Mouse (Mus musculus) G1E (cell line): ENCODE results near the gene Timp4.

Experiments
- CTCF ChIP-seq: IDR thresholded peaks from 2 replicates; pipeline ENCODE4 v1.5.1; 2012; ENCODE audit warnings: low read depth, low read length, inconsistent platforms, mixed read lengths
- GATA1 ChIP-seq: IDR thresholded peaks from 2 replicates; pipeline ENCODE4 v1.6.1; 2012; ENCODE audit warnings: borderline replicate concordance, low read length, inconsistent platforms, mixed read lengths
- POLR2AphosphoS5 ChIP-seq: IDR thresholded peaks from 2 replicates; pipeline ENCODE4 v1.6.1; 2012; ENCODE audit warnings: low read depth, low read length, inconsistent platforms; ENCODE audit not compliant: insufficient replicate concordance
- TAL1 ChIP-seq: conservative IDR thresholded peaks from 2 replicates; pipeline ENCODE4 v1.6.1; 2012; ENCODE audit warnings: low read depth, low read length, inconsistent platforms, mixed read lengths

DNA sequence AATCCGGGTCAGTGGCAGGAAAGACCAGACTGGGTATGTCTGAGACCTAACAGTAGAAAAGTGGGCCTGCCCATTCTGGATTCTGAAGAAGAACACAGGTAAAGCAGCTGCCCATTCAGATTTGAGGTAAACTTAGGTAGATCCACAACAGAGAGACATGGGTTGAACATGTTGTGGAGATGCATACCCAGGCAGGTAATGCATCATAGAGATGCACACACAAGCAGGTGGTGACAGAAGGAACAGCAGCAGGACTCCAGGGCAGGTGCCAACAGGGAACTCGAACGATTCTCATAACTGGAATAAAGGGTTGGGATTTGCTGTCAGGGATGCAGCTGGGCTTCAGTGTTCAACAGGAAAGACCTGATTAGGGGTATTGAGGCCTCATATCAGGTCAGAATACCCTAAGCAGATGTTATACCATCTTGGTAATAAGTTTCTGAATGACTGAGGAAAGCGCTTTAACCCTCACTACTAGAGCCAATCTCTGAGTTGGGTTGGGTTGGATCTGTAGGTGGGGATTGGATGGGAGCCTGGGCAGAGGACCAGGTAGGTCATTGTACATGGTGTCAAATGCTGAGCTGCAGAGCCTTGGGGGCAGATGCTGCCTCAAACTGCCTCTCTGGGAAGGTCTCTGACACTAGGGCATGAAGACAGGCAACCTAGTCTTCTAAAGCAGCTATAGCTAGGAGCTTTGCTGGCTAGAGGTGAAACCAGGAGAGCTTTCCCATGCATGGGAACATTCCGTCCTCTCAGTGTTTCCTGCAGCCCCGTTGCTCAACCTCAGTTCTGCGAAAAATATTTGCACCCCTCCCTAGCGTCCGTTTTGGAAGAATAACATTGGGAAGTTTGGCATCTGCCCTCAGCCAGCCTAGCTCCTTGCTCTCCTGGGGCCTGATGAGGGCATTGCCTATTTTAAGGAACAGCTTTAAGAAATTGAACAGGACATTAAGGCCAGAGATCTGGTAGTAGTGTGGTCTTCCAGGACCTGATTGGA lies 13.7 kb downstream of the Timp4 start:
- TF ChIP-seq CTCF (no peak), GATA1 (no peak), TAL1 (no peak), POLR2AphosphoS5 (no peak)
